17 mouse cellular contexts compared by ENCODE assay signal in genomic region chr14:77346296-77346695, GRCm38 (mm10).
DNase-seq lines count a peak whose midpoint lies in the region; ATAC-seq and TF ChIP-seq lines count a peak whose summit lies in the region.
"Had no signal": no experiment of that assay in that cellular context is flagged by ENCODE, and none has a peak within 500 bp of the region (broad histone marks: within the 10 kb centered on the region; RNA-seq: fewer than 3 reads in every experiment).

No protein-coding gene starts in this region.

- ATAC-seq in forebrain, postnatal 0 days, result no peak
- ATAC-seq in forebrain, embryonic 12.5 days (ENCODE audit: low FRiP score), result no peak
- no peak for ATAC-seq in activated CD4-positive, CD25-positive, alpha-beta regulatory T cell, adult 4 months

- no peaks in the 10 kb centered on the region for H3K9me3 ChIP-seq in forebrain, postnatal 0 days (ENCODE audit: low read length)
- no peaks in the 10 kb centered on the region for H3K9me3 ChIP-seq in forebrain, embryonic 12.5 days
- H3K9me3 ChIP-seq: hindbrain, embryonic 15.5 days; neural tube, embryonic 15.5 days had no signal

- 0 out of 2 replicates have a peak, but pooled peaks cover 5% of the 10 kb centered on the region for H3K4me1 ChIP-seq in forebrain, postnatal 0 days (ENCODE audit: insufficient read depth)
- peaks cover 5% of the 10 kb centered on the region for H3K4me1 ChIP-seq in forebrain, embryonic 12.5 days
- H3K4me1 ChIP-seq: hindbrain, embryonic 15.5 days; liver, embryonic 13.5 days had no signal

- no peaks in the 10 kb centered on the region for H3K36me3 ChIP-seq in forebrain, postnatal 0 days (ENCODE audit: insufficient read depth)
- H3K36me3 ChIP-seq in forebrain, embryonic 12.5 days (replicated peaks), result no peaks in the 10 kb centered on the region
- H3K36me3 ChIP-seq in myocyte (ENCODE audit: control insufficient read depth, insufficient read depth), result no peaks in the 10 kb centered on the region
- H3K36me3 ChIP-seq: hindbrain, embryonic 15.5 days; liver, embryonic 13.5 days; neural tube, embryonic 15.5 days had no signal

- no peak overlapping the region for H3K27ac ChIP-seq in forebrain, postnatal 0 days (ENCODE audit: low read depth, low read length)
- no peak overlapping the region for H3K27ac ChIP-seq in forebrain, embryonic 12.5 days
- H3K27ac ChIP-seq: hindbrain, embryonic 15.5 days; liver, embryonic 13.5 days; neural tube, embryonic 15.5 days had no signal

- no peak overlapping the region for H3K4me2 ChIP-seq in forebrain, postnatal 0 days (ENCODE audit: low read depth)
- no peak overlapping the region for H3K4me2 ChIP-seq in forebrain, embryonic 12.5 days
- H3K4me2 ChIP-seq in myocyte (ENCODE audit: low read depth), result peak overlapping the region; percentile 54
- H3K4me2 ChIP-seq: hindbrain, embryonic 15.5 days; liver, embryonic 13.5 days; neural tube, embryonic 15.5 days had no signal

- H3K4me3 ChIP-seq in forebrain, postnatal 0 days (ENCODE audit: low read depth, low read length), result no peak overlapping the region
- H3K4me3 ChIP-seq in forebrain, embryonic 12.5 days (replicated peaks), result no peak overlapping the region
- H3K4me3 ChIP-seq in myocyte, result no peak overlapping the region
- H3K4me3 ChIP-seq: hindbrain, embryonic 15.5 days; liver, embryonic 13.5 days; neural tube, embryonic 15.5 days had no signal

- TF ChIP-seq POLR2A in myocyte (IDR thresholded peaks at IDR 0.05; ENCODE audit: insufficient read length, low read depth), result no peak

- H3K27me3 ChIP-seq in forebrain, postnatal 0 days (ENCODE audit: insufficient read depth, low read length), result no peaks in the 10 kb centered on the region
- H3K27me3 ChIP-seq in forebrain, embryonic 12.5 days, result no peaks in the 10 kb centered on the region
- no peaks in the 10 kb centered on the region for H3K27me3 ChIP-seq in myocyte (ENCODE audit: control insufficient read depth, insufficient read depth, insufficient read length)
- H3K27me3 ChIP-seq: hindbrain, embryonic 15.5 days; liver, embryonic 13.5 days; neural tube, embryonic 15.5 days had no signal

- H3K79me2 ChIP-seq in myocyte (ENCODE audit: control insufficient read depth, insufficient read depth), result no peaks in the 10 kb centered on the region

- H3ac ChIP-seq in myocyte (ENCODE audit: control insufficient read depth, insufficient read length), result no peak overlapping the region

- WGBS in forebrain, postnatal 0 days, result 86% methylated on average over 3 of the region's 3 CpGs
- WGBS in forebrain, embryonic 12.5 days, result 90% methylated on average over 3 of the region's 3 CpGs

- no peak for TF ChIP-seq CTCF in forebrain, postnatal 0 days (IDR thresholded peaks at IDR 0.05; ENCODE audit: low read depth)

- peak; percentile 39 for DNase-seq in forebrain, postnatal 0 days
- peak; percentile 45 for DNase-seq in layer of hippocampus, adult 9-11 months
- DNase-seq in layer of hippocampus, adult 9-10 months (ENCODE audit: low spot score), result no peak
- DNase-seq in NIH3T3 (ENCODE audit: low read depth), result peak; percentile 62
- no peak for DNase-seq in cerebellum, adult 11-12 months
- DNase-seq: adrenal gland, postnatal 14 days; B cell, adult 2 months; cerebellum, adult 9-11 months; kidney, adult 11 months; kidney, postnatal 14 days; liver, embryonic 13.5 days; lung, postnatal 10 days had no signal

- H3K9ac ChIP-seq in forebrain, postnatal 0 days, result no peak overlapping the region
- no peak overlapping the region for H3K9ac ChIP-seq in forebrain, embryonic 12.5 days
- H3K9ac ChIP-seq: hindbrain, embryonic 15.5 days; liver, embryonic 13.5 days; neural tube, embryonic 15.5 days had no signal

TF ChIP-seq in myocyte, 11 proteins besides CTCF, POLR2A, EP300 and RAD21:
- TF ChIP-seq USF1 (IDR thresholded peaks at IDR 0.05; ENCODE audit: low read depth) (peak; percentile 18), MAX (IDR thresholded peaks at IDR 0.05; ENCODE audit: low read depth) (peak; percentile 65), CEBPB (IDR thresholded peaks at IDR 0.05; ENCODE audit: insufficient read depth, poor library complexity, severe bottlenecking) (peak; percentile 69; the same call in 1 of the 2 replicates), E2F4 (IDR thresholded peaks at IDR 0.05; ENCODE audit: insufficient read depth) (no peak), MYOD1 (IDR thresholded peaks at IDR 0.05; ENCODE audit: control insufficient read depth in 1 of 3, insufficient read length in 2 of 3, low read depth in 2 of 3) (peak in 2 of 3 experiments; percentile 4 to 12)

Comparison
In these comparisons a context has a peak if more than half of its experiments do, and no peak if none do; other contexts are left out.
1. DNase-seq: peak in forebrain, postnatal 0 days (single experiment), layer of hippocampus, adult 9-11 months (single experiment) and NIH3T3 (single experiment); none in layer of hippocampus, adult 9-10 months (single experiment) and cerebellum, adult 11-12 months (single experiment).